8 mouse cellular contexts compared by ENCODE assay signal in genomic region chr2:24934441-24934963, GRCm38 (mm10). TPM values are rescaled to one million over a fixed set of nuclear protein-coding genes. Genes with fewer than 3 reads are reported as not detected.
DNase-seq lines count a peak whose midpoint lies in the region; ATAC-seq lines count a peak whose summit lies in the region.

No protein-coding gene starts in this region.

- no peaks in the 10 kb centered on the region for H3K36me3 ChIP-seq in lung, embryonic 16.5 days (ENCODE audit: control insufficient read depth, insufficient read depth, low read length)
- H3K36me3 ChIP-seq in midbrain, embryonic 16.5 days (ENCODE audit: control insufficient read depth, insufficient read depth, low read length) = no peaks in the 10 kb centered on the region

- H3K27me3 ChIP-seq in lung, embryonic 16.5 days (ENCODE audit: control insufficient read depth, insufficient read depth, low read depth, low read length) = no peaks in the 10 kb centered on the region
- no peaks in the 10 kb centered on the region for H3K27me3 ChIP-seq in midbrain, embryonic 16.5 days (ENCODE audit: control insufficient read depth, insufficient read depth, low read depth, low read length)

- H3K9me3 ChIP-seq in lung, embryonic 16.5 days (ENCODE audit: control insufficient read depth, low read length) = no peaks in the 10 kb centered on the region
- H3K9me3 ChIP-seq in midbrain, embryonic 16.5 days (replicated peaks; ENCODE audit: control insufficient read depth, low read length, poor library complexity, severe bottlenecking) = no peaks in the 10 kb centered on the region

- 4% methylated on average over 18 of the region's 19 CpGs for WGBS in lung, embryonic 16.5 days
- WGBS in midbrain, embryonic 16.5 days = 2% methylated on average over 18 of the region's 19 CpGs

- H3K27ac ChIP-seq in lung, embryonic 16.5 days (ENCODE audit: low read length) = peak overlapping the region; percentile 97
- 0 out of 2 replicates have a peak overlapping the region, but pooled peaks have one; percentile 34 for H3K27ac ChIP-seq in midbrain, embryonic 16.5 days (ENCODE audit: low read length)

- peak overlapping the region; percentile 90 for H3K9ac ChIP-seq in lung, embryonic 16.5 days (ENCODE audit: low read length)
- peak overlapping the region; percentile 77 for H3K9ac ChIP-seq in midbrain, embryonic 16.5 days (ENCODE audit: low read depth, low read length)

- H3K4me3 ChIP-seq in lung, embryonic 16.5 days (ENCODE audit: low read length) = peak overlapping the region; percentile 85
- peak overlapping the region; percentile 57 for H3K4me3 ChIP-seq in midbrain, embryonic 16.5 days (ENCODE audit: low read depth, low read length)

- peak overlapping the region; percentile 97 for H3K4me2 ChIP-seq in lung, embryonic 16.5 days (ENCODE audit: low read depth, low read length)
- peak overlapping the region; percentile 68 for H3K4me2 ChIP-seq in midbrain, embryonic 16.5 days (ENCODE audit: low read length)

- peaks cover 12% of the 10 kb centered on the region for H3K4me1 ChIP-seq in lung, embryonic 16.5 days (replicated peaks; ENCODE audit: control insufficient read depth, insufficient read depth, low read length)
- H3K4me1 ChIP-seq in midbrain, embryonic 16.5 days (ENCODE audit: control insufficient read depth, insufficient read depth, low read length) = peaks cover 12% of the 10 kb centered on the region

- ATAC-seq in lung, embryonic 16.5 days (ENCODE audit: low read depth) = peak; percentile 64
- peak; percentile 61 for ATAC-seq in granulocyte monocyte progenitor cell, adult 5-6 weeks (replicated peaks; ENCODE audit: poor library complexity, severe bottlenecking)
- ATAC-seq in midbrain, embryonic 16.5 days = peak; percentile 69

- no peak for DNase-seq in lung, postnatal 14 days
- peak; percentile 52 to 61 for DNase-seq in cerebellum, adult 18-20 months
- peak; percentile 66 for DNase-seq in kidney, postnatal 36 days
- no peak for DNase-seq in thymus, postnatal 14 days
- DNase-seq in retina, postnatal 1 day = no peak

RNA-seq across cellular contexts. Expression of gene Arrdc1, which starts 0.6 kb away (rescaled TPM):
- 141 and 156 TPM in 2 replicates for polyA plus RNA-seq in lung, embryonic 16.5 days (2015; fragmentation: Nextera tagmentation; extraction: Ambion mirVana)
- 46.0 and 82.7 TPM in 2 replicates for total RNA-seq in granulocyte monocyte progenitor cell, adult 5-6 weeks (2014; fragmentation: Nextera tagmentation)
- total RNA-seq in granulocyte monocyte progenitor cell, adult 5-6 weeks (2017) = 57.3 and 68.1 TPM in 2 replicates
- 40.6 and 43.7 TPM in 2 replicates for polyA plus RNA-seq in midbrain, embryonic 16.5 days (2015; fragmentation: Nextera tagmentation; extraction: Ambion mirVana)

RNA-seq across cellular contexts. Expression of gene Ehmt1, which starts 15.1 kb away (rescaled TPM):
- 73.6 and 77.3 TPM in 2 replicates for polyA plus RNA-seq in lung, embryonic 16.5 days (2015; fragmentation: Nextera tagmentation; extraction: Ambion mirVana)
- total RNA-seq in granulocyte monocyte progenitor cell, adult 5-6 weeks (2014; fragmentation: Nextera tagmentation) = 61.9 and 82.0 TPM in 2 replicates
- 91.2 and 105 TPM in 2 replicates for total RNA-seq in granulocyte monocyte progenitor cell, adult 5-6 weeks (2017)
- polyA plus RNA-seq in midbrain, embryonic 16.5 days (2015; fragmentation: Nextera tagmentation; extraction: Ambion mirVana) = 90.7 and 104 TPM in 2 replicates

RNA-seq across cellular contexts. Expression of gene Zmynd19, which starts 15.1 kb away (rescaled TPM):
- 2.1 and 4.2 TPM in 2 replicates for polyA plus RNA-seq in lung, embryonic 16.5 days (2015; fragmentation: Nextera tagmentation; extraction: Ambion mirVana)
- total RNA-seq in granulocyte monocyte progenitor cell, adult 5-6 weeks (2014; fragmentation: Nextera tagmentation) = 18.5 and 26.3 TPM in 2 replicates
- total RNA-seq in granulocyte monocyte progenitor cell, adult 5-6 weeks (2017) = 38.6 and 72.0 TPM in 2 replicates
- 18.7 and 21.3 TPM in 2 replicates for polyA plus RNA-seq in midbrain, embryonic 16.5 days (2015; fragmentation: Nextera tagmentation; extraction: Ambion mirVana)

RNA-seq across cellular contexts. Expression of gene Dph7, which starts 27.7 kb away (rescaled TPM):
- 22.3 TPM in 2 replicates for polyA plus RNA-seq in lung, embryonic 16.5 days (2015; fragmentation: Nextera tagmentation; extraction: Ambion mirVana)
- 24.5 and 25.1 TPM in 2 replicates for total RNA-seq in granulocyte monocyte progenitor cell, adult 5-6 weeks (2014; fragmentation: Nextera tagmentation)
- total RNA-seq in granulocyte monocyte progenitor cell, adult 5-6 weeks (2017) = 21.1 and 23.7 TPM in 2 replicates
- 38.3 and 41.9 TPM in 2 replicates for polyA plus RNA-seq in midbrain, embryonic 16.5 days (2015; fragmentation: Nextera tagmentation; extraction: Ambion mirVana)

RNA-seq across cellular contexts. Expression of gene Mrpl41, which starts 40.4 kb away (rescaled TPM):
- polyA plus RNA-seq in lung, embryonic 16.5 days (2015; fragmentation: Nextera tagmentation; extraction: Ambion mirVana) = 97.7 and 102 TPM in 2 replicates
- 69.5 and 99.3 TPM in 2 replicates for total RNA-seq in granulocyte monocyte progenitor cell, adult 5-6 weeks (2014; fragmentation: Nextera tagmentation)
- 174 and 218 TPM in 2 replicates for total RNA-seq in granulocyte monocyte progenitor cell, adult 5-6 weeks (2017)
- polyA plus RNA-seq in midbrain, embryonic 16.5 days (2015; fragmentation: Nextera tagmentation; extraction: Ambion mirVana) = 147 and 154 TPM in 2 replicates

Comparison
In these comparisons a context has a peak if more than half of its experiments do, and no peak if none do; other contexts are left out.
1. DNase-seq: peak in cerebellum, adult 18-20 months (2 of 2) and kidney, postnatal 36 days (2 of 2); none in lung, postnatal 14 days (single experiment), thymus, postnatal 14 days (single experiment) and retina, postnatal 1 day (single experiment).
2. Peak in every context shown above with its lines, with median percentiles within 50 percentile points of each other: ATAC-seq.